Mouse (Mus musculus): ENCODE data around the gene Klhl22. TPM values are rescaled to one million over a fixed set of nuclear protein-coding genes. Genes with fewer than 3 reads are reported as not detected.

Klhl22 gene
- polyA plus RNA-seq, 1 experiment from 2014 or later, result 98.9 TPM

GRCm38 (mm10) chr16:17761074-17761473 lies 1.7 kb downstream of the Klhl22 start:
- no peak overlapping the region for H3K27ac ChIP-seq (ENCODE audit: low read depth, low read length)
- no peak for ATAC-seq (ENCODE audit: low read depth)
- H3K4me1 ChIP-seq (ENCODE audit: control insufficient read depth, insufficient read depth, low read length), result peaks cover 14% of the 10 kb centered on the region; the same call in 1 of the 2 replicates
- no peaks in the 10 kb centered on the region for H3K9me3 ChIP-seq (ENCODE audit: control insufficient read depth, low read length)
- no peak overlapping the region for H3K9ac ChIP-seq (replicated peaks; ENCODE audit: low read depth, low read length)
- H3K27me3 ChIP-seq (ENCODE audit: control insufficient read depth, insufficient read depth, low read length), result no peaks in the 10 kb centered on the region
- WGBS, result 63% methylated on average over 1 of the region's 1 CpGs
- H3K36me3 ChIP-seq (ENCODE audit: control insufficient read depth, insufficient read depth, low read length), result no peaks in the 10 kb centered on the region
- peak overlapping the region; percentile 88; the same call in 1 of the 2 replicates for H3K4me2 ChIP-seq (ENCODE audit: low read depth, low read length)
- H3K4me3 ChIP-seq (ENCODE audit: low read depth, low read length), result no peak overlapping the region

GRCm38 (mm10) chr16:17764108-17764511 lies 4.7 kb downstream of the Klhl22 start:
- Histone ChIP-seq H3K9me3 (ENCODE audit: control insufficient read depth, low read length) (no peaks in the 10 kb centered on the region), H3K9ac (replicated peaks; ENCODE audit: low read depth, low read length) (no peak overlapping the region), H3K27ac (ENCODE audit: low read depth, low read length) (no peak overlapping the region), H3K27me3 (ENCODE audit: control insufficient read depth, insufficient read depth, low read length) (no peaks in the 10 kb centered on the region), H3K4me3 (ENCODE audit: low read depth, low read length) (no peak overlapping the region), H3K4me2 (ENCODE audit: low read depth, low read length) (no peak overlapping the region), H3K4me1 (ENCODE audit: control insufficient read depth, insufficient read depth, low read length) (peaks cover 14% of the 10 kb centered on the region; the same call in 1 of the 2 replicates), H3K36me3 (ENCODE audit: control insufficient read depth, insufficient read depth, low read length) (peaks cover 10% of the 10 kb centered on the region)
- no peak for ATAC-seq (ENCODE audit: low read depth)
- WGBS, result 90% methylated on average over 4 of the region's 4 CpGs

GRCm38 (mm10) chr16:17768834-17769233 lies 9.4 kb downstream of the Klhl22 start:
- H3K27ac ChIP-seq (ENCODE audit: low read depth, low read length), result no peak overlapping the region
- no peaks in the 10 kb centered on the region for H3K4me1 ChIP-seq (ENCODE audit: control insufficient read depth, insufficient read depth, low read length)
- no peak for ATAC-seq (ENCODE audit: low read depth)
- no peak overlapping the region for H3K4me3 ChIP-seq (ENCODE audit: low read depth, low read length)
- H3K4me2 ChIP-seq (ENCODE audit: low read depth, low read length), result no peak overlapping the region
- H3K27me3 ChIP-seq (ENCODE audit: control insufficient read depth, insufficient read depth, low read length), result no peaks in the 10 kb centered on the region
- peaks cover 29% of the 10 kb centered on the region for H3K36me3 ChIP-seq (ENCODE audit: control insufficient read depth, insufficient read depth, low read length)
- WGBS, result 89% methylated on average over 7 of the region's 7 CpGs
- H3K9ac ChIP-seq (replicated peaks; ENCODE audit: low read depth, low read length), result no peak overlapping the region
- no peaks in the 10 kb centered on the region for H3K9me3 ChIP-seq (ENCODE audit: control insufficient read depth, low read length)

GRCm38 (mm10) chr16:17771117-17771865 lies 11.9 kb downstream of the Klhl22 start:
- 79% methylated on average over 4 of the region's 4 CpGs for WGBS
- no peak for ATAC-seq (ENCODE audit: low read depth)
- H3K36me3 ChIP-seq (ENCODE audit: control insufficient read depth, insufficient read depth, low read length), result peaks cover 36% of the 10 kb centered on the region

GRCm38 (mm10) chr16:17776828-17777227 lies 17.4 kb downstream of the Klhl22 start:
- WGBS, result 70% methylated on average over 11 of the region's 11 CpGs
- Histone ChIP-seq H3K27me3 (ENCODE audit: control insufficient read depth, insufficient read depth, low read length) (no peaks in the 10 kb centered on the region), H3K27ac (ENCODE audit: low read depth, low read length) (no peak overlapping the region), H3K9me3 (ENCODE audit: control insufficient read depth, low read length) (no peaks in the 10 kb centered on the region), H3K4me3 (ENCODE audit: low read depth, low read length) (no peak overlapping the region), H3K9ac (replicated peaks; ENCODE audit: low read depth, low read length) (no peak overlapping the region), H3K4me1 (ENCODE audit: control insufficient read depth, insufficient read depth, low read length) (no peaks in the 10 kb centered on the region), H3K36me3 (ENCODE audit: control insufficient read depth, insufficient read depth, low read length) (peaks cover 44% of the 10 kb centered on the region), H3K4me2 (ENCODE audit: low read depth, low read length) (no peak overlapping the region)
- ATAC-seq (ENCODE audit: low read depth), result no peak

More at GRCm38 (mm10) chr16:17771117-17771865, 11.9 kb downstream of the Klhl22 start:
- Histone ChIP-seq H3K27ac (ENCODE audit: low read depth, low read length) (no peak overlapping the region), H3K9me3 (ENCODE audit: control insufficient read depth, low read length) (no peaks in the 10 kb centered on the region), H3K4me2 (ENCODE audit: low read depth, low read length) (no peak overlapping the region), H3K4me3 (ENCODE audit: low read depth, low read length) (no peak overlapping the region), H3K27me3 (ENCODE audit: control insufficient read depth, insufficient read depth, low read length) (no peaks in the 10 kb centered on the region), H3K9ac (replicated peaks; ENCODE audit: low read depth, low read length) (no peak overlapping the region), H3K4me1 (ENCODE audit: control insufficient read depth, insufficient read depth, low read length) (no peaks in the 10 kb centered on the region)

GRCm38 (mm10) chr16:17778223-17778622 lies 18.8 kb downstream of the Klhl22 start:
- Histone ChIP-seq H3K4me1 (ENCODE audit: control insufficient read depth, insufficient read depth, low read length) (no peaks in the 10 kb centered on the region), H3K9me3 (ENCODE audit: control insufficient read depth, low read length) (no peaks in the 10 kb centered on the region), H3K36me3 (ENCODE audit: control insufficient read depth, insufficient read depth, low read length) (peaks cover 36% of the 10 kb centered on the region), H3K27me3 (ENCODE audit: control insufficient read depth, insufficient read depth, low read length) (no peaks in the 10 kb centered on the region), H3K4me2 (ENCODE audit: low read depth, low read length) (no peak overlapping the region), H3K4me3 (ENCODE audit: low read depth, low read length) (no peak overlapping the region), H3K9ac (replicated peaks; ENCODE audit: low read depth, low read length) (no peak overlapping the region), H3K27ac (ENCODE audit: low read depth, low read length) (no peak overlapping the region)
- WGBS, result 78% methylated on average over 4 of the region's 4 CpGs
- ATAC-seq (ENCODE audit: low read depth), result no peak

- ATAC-seq (ENCODE audit: low read depth), result no peak
- WGBS, result 92% methylated on average over 1 of the region's 1 CpGs
Observed at GRCm38 (mm10) chr16:17779692-17780091, 20.3 kb downstream of the Klhl22 start.

GRCm38 (mm10) chr16:17785337-17785736 lies 25.9 kb downstream of the Klhl22 start:
- WGBS, result 66% methylated on average over 3 of the region's 3 CpGs
- no peak overlapping the region for H3K4me3 ChIP-seq (ENCODE audit: low read depth, low read length)
- H3K27me3 ChIP-seq (ENCODE audit: control insufficient read depth, insufficient read depth, low read length), result no peaks in the 10 kb centered on the region
- H3K4me1 ChIP-seq (ENCODE audit: control insufficient read depth, insufficient read depth, low read length), result no peaks in the 10 kb centered on the region
- no peak for ATAC-seq (ENCODE audit: low read depth)
- H3K9ac ChIP-seq (replicated peaks; ENCODE audit: low read depth, low read length), result no peak overlapping the region
- H3K9me3 ChIP-seq (ENCODE audit: control insufficient read depth, low read length), result no peaks in the 10 kb centered on the region
- H3K4me2 ChIP-seq (ENCODE audit: low read depth, low read length), result no peak overlapping the region
- H3K36me3 ChIP-seq (ENCODE audit: control insufficient read depth, insufficient read depth, low read length), result peaks cover 46% of the 10 kb centered on the region
- H3K27ac ChIP-seq (ENCODE audit: low read depth, low read length), result no peak overlapping the region

More at GRCm38 (mm10) chr16:17779692-17780091, 20.3 kb downstream of the Klhl22 start:
- H3K4me1 ChIP-seq (ENCODE audit: control insufficient read depth, insufficient read depth, low read length), result no peaks in the 10 kb centered on the region
- peaks cover 34% of the 10 kb centered on the region for H3K36me3 ChIP-seq (ENCODE audit: control insufficient read depth, insufficient read depth, low read length)
- no peaks in the 10 kb centered on the region for H3K27me3 ChIP-seq (ENCODE audit: control insufficient read depth, insufficient read depth, low read length)
- H3K4me3 ChIP-seq (ENCODE audit: low read depth, low read length), result no peak overlapping the region
- no peak overlapping the region for H3K27ac ChIP-seq (ENCODE audit: low read depth, low read length)
- no peak overlapping the region for H3K9ac ChIP-seq (replicated peaks; ENCODE audit: low read depth, low read length)
- no peak overlapping the region for H3K4me2 ChIP-seq (ENCODE audit: low read depth, low read length)
- no peaks in the 10 kb centered on the region for H3K9me3 ChIP-seq (ENCODE audit: control insufficient read depth, low read length)

GRCm38 (mm10) chr16:17792728-17793127 lies 33.3 kb downstream of the Klhl22 start:
- 40% methylated on average over 3 of the region's 3 CpGs for WGBS
- H3K9ac ChIP-seq (replicated peaks; ENCODE audit: low read depth, low read length), result no peak overlapping the region
- H3K27ac ChIP-seq (ENCODE audit: low read depth, low read length), result no peak overlapping the region
- H3K4me3 ChIP-seq (ENCODE audit: low read depth, low read length), result no peak overlapping the region
- H3K27me3 ChIP-seq (ENCODE audit: control insufficient read depth, insufficient read depth, low read length), result peaks cover 20% of the 10 kb centered on the region
- peaks cover 7% of the 10 kb centered on the region; the same call in 1 of the 2 replicates for H3K4me1 ChIP-seq (ENCODE audit: control insufficient read depth, insufficient read depth, low read length)
- H3K36me3 ChIP-seq (ENCODE audit: control insufficient read depth, insufficient read depth, low read length), result peaks cover 34% of the 10 kb centered on the region
- no peak for ATAC-seq (ENCODE audit: low read depth)
- H3K9me3 ChIP-seq (ENCODE audit: control insufficient read depth, low read length), result no peaks in the 10 kb centered on the region
- no peak overlapping the region for H3K4me2 ChIP-seq (ENCODE audit: low read depth, low read length)

All from neural tube, embryonic 14.5 days (tissue).